Mouse (Mus musculus): ENCODE measurements around the gene Ngef.

- no peak for TF ChIP-seq POLR2A (IDR thresholded peaks at IDR 0.05; ENCODE audit: insufficient read length, low read depth)
- no peak for TF ChIP-seq MAX (IDR thresholded peaks at IDR 0.05; ENCODE audit: low read depth)
- no peak for TF ChIP-seq CEBPB (IDR thresholded peaks at IDR 0.05; ENCODE audit: insufficient read depth, poor library complexity, severe bottlenecking)
- TF ChIP-seq MYOG (IDR thresholded peaks at IDR 0.05; ENCODE audit: control insufficient read depth in 1 of 3, insufficient read depth in 1 of 3, insufficient read length in 2 of 3, low read depth in 2 of 3): no peak
- no peak for TF ChIP-seq E2F4 (IDR thresholded peaks at IDR 0.05; ENCODE audit: insufficient read depth)
- no peak for TF ChIP-seq TCF3 (IDR thresholded peaks at IDR 0.05; ENCODE audit: insufficient read length, low read depth)
- no peak for TF ChIP-seq POLR2AphosphoS2 (IDR thresholded peaks at IDR 0.05; ENCODE audit: insufficient read length, low read depth)
- TF ChIP-seq USF1 (IDR thresholded peaks at IDR 0.05; ENCODE audit: low read depth): no peak
- TF ChIP-seq TCF12 (IDR thresholded peaks at IDR 0.05; ENCODE audit: insufficient read depth, poor library complexity, severe bottlenecking): no peak
- no peak for TF ChIP-seq SRF (IDR thresholded peaks at IDR 0.05; ENCODE audit: control insufficient read depth, insufficient read length, low read depth)
- no peak for TF ChIP-seq REST (IDR thresholded peaks at IDR 0.05; ENCODE audit: insufficient read depth, insufficient read length)
- TF ChIP-seq MYOD1 (IDR thresholded peaks at IDR 0.05; ENCODE audit: control insufficient read depth in 1 of 3, insufficient read length in 2 of 3, low read depth in 2 of 3): no peak
These were observed 29.7 kb upstream of the Ngef start for GRCm38 (mm10) chr1:87603389-87603788.

Measured in myocyte (in vitro differentiated cells).